Mouse (Mus musculus): ENCODE results near the gene Lbhd2.

Gene Lbhd2

GRCm38 (mm10) chr12:111448931-111449705 lies 42.5 kb downstream of the Lbhd2 start:
- DNase-seq (ENCODE audit: low spot score): no peak

GRCm38 (mm10) chr12:111450359-111450758 lies 43.8 kb downstream of the Lbhd2 start:
- no peak for DNase-seq (ENCODE audit: low spot score)

GRCm38 (mm10) chr12:111451561-111451960 lies 45.0 kb downstream of the Lbhd2 start:
- DNase-seq (ENCODE audit: low spot score): no peak

- DNase-seq (ENCODE audit: low spot score): no peak
These were observed 47.4 kb downstream of the Lbhd2 start for GRCm38 (mm10) chr12:111454021-111454420.

GRCm38 (mm10) chr12:111454543-111455280 lies 48.1 kb downstream of the Lbhd2 start:
- no peak for DNase-seq (ENCODE audit: low spot score)

- no peak for DNase-seq (ENCODE audit: low spot score)
These were observed 48.8 kb downstream of the Lbhd2 start for GRCm38 (mm10) chr12:111455311-111455846.

GRCm38 (mm10) chr12:111455860-111456259 lies 49.3 kb downstream of the Lbhd2 start:
- DNase-seq (ENCODE audit: low spot score): no peak

- no peak for DNase-seq (ENCODE audit: low spot score)
These were observed 51.1 kb downstream of the Lbhd2 start for GRCm38 (mm10) chr12:111457742-111458141.

Data from layer of hippocampus, adult 11-12 months (tissue).